Mouse (Mus musculus) WW6 (cell line): ENCODE measurements around the gene Fggy.

Experiments used
- DNase-seq: peaks from one replicate; pipeline ENCODE4 v3.0.0-alpha.2; 2013; ENCODE audit warnings: low read depth, low spot score

Gene Fggy

DNA sequence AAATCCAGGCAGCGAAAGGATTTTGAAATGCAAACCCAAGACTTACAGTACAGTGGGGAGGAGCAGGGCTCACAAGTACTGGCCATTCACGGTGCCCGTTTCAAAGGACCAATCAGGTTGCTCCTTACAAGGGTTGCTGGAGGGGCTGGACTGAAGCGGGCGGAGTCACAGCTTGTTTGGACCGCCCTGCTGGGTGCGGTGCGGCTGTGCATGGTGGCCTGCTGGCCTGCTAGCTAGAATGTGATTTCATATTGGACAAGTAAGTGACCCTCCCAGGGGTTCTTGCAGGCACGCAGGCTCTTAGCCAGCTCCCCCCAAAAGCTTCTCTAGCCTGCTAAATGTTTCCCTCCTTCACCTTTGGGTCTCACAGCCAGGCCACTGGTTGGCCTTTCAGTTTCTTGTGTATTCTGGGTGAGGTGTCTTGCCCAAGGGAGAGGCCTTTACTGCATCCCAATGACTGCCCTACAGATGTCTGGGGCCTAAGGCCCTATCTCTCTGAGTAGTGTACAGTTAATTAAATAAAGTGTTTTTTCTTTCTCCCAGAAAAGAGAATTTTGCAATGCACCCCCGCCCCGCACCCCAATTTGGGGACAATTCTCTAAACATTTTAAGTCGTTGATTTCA, at the start of gene Fggy:
TSS of gene Fggy (plus strand) at position 175 of the 624 bp plus-strand sequence.
- peak; percentile 66 for DNase-seq

DNA sequence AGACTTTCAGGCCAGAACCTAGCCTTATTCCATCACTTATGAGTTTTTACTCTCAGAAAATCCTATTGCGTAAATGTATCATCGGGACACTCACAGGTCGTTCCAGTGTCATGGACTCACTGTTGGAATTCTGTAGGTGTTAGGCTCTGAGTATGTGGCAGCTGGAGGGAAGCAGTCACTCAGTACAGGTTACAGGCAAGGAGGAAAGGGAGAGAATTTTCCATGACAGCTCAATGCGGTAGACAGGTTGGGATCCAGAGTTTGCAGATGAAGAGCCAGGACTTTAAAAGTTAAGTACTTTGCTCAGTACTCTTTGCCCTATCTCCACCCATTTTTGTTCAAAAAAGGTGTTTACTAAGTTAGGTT, 49.4 kb upstream of the Fggy start:
- DNase-seq, result no peak

DNA sequence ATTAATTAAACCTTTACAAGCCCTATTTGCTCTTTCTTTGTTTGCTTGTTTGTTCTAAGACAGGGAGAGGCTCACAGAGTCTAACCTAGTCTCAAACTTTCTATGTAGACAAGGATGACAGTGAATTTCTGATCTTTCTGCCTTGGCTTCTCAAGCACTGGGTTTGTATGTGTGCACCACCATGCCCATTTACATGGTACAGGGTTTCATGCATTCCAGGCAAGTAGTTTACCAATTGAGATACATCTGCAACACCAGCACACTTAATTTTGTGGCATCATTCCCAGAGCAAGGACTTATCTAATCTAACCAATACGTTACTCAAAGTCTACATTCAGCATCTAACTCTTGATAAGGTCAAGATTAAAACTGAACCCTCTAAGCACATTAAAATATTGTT, 38.9 kb upstream of the Fggy start:
- DNase-seq, result no peak

DNA sequence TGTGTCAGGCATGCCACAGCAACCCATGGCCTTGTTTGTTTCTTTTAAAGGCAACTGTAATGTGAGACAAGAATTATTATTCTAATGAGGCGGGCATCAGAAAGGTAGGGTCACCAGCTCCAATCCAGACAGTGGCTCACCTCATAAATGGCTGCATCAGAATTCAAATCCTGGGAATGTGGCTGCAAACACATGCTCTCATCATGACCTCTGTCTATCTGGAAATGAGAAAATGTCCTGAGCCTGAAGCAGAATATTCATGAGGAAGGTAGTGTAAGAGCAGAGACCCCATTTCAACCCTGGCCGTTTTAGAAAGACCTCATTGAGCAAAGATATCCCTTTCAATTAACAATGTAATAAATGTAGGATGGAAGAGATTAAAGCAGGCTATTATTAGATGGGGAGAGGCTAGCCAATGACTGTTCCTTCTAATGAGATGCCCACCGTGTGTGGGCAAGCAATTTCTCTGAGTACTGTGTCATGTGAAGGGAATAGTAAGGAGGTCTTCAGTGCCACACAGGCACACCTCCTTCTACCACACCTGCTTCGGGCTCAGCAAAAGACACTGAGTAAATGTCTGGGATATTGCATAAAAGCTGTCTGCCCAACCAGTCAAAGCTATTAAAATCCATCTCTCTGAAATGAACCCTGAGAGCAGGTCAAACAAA, 37.2 kb upstream of the Fggy start:
- DNase-seq, result no peak

DNA sequence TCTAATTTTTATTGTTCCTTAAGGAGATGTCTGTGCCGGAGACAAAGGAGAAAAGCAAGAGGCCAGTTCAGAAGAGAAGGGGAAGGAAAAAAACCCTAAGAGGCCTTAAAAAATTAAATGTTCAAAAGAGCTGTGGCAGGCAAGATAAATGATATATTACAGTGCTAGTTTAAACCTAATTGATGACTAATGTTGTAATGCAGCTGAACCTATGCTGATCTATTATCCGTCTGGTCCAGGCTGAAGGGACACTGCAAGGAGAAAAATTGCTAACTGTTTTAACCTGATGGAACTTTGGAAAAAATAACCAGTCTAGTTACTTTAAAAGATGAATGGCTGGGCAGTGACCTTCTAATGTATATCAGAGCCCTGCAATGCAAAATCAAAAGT, 36.7 kb upstream of the Fggy start:
- DNase-seq, result no peak

DNA sequence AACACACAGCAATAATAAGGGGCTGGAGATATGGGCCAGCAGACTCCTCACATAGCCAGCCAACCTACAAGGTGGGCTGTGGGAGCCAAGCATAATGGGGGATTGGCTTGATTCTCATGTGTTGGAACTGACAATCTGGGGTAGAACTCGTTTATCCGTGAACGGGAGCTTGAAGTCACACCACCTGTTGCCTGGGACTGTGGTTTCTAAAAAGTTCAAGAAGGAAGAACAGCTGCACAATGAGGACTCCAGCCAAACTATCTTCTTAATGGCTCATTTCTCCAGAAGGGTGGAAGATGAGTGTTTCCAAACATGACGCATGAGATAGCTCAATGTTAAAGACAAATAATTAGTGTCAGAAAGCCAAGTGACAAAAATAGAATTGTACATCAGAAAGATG, 30.7 kb upstream of the Fggy start:
- no peak for DNase-seq

DNA sequence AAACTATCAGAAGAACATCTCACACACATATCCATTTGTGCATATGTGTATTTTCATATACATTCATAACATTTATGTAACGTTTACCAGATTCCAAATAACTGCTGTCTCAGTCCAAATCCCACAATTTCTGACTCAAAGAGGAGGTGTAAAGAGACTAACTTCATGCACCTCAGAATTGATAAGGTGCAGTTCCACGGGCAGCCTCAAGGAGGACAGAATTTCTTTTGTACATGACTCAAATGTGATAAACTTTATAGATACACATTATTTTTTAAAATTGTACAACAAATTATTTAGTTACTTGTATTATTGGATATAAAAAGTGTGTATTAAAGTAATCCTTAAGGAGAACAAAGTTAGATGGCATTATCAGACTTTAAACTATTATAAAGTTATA, 26.6 kb upstream of the Fggy start:
- DNase-seq, result no peak

DNA sequence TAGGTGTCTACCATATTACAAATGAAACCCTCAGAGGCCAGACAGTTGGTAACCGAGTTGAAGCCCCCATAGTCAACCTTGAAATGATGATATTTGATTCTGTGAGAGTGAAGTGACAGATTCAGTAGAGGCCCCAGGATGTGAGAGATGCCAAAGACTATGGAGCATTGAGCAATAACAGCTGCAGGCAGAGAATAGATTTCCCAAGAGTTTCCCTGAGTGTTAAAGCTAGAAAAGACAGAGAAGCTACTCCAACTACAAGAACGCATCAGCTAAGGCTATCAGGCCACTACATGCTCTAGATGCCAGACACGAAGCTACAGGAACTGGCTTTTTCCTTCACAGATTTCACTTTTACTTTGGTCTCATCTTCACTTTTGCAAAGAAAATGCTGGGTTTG, 23.4 kb upstream of the Fggy start:
- no peak for DNase-seq

DNA sequence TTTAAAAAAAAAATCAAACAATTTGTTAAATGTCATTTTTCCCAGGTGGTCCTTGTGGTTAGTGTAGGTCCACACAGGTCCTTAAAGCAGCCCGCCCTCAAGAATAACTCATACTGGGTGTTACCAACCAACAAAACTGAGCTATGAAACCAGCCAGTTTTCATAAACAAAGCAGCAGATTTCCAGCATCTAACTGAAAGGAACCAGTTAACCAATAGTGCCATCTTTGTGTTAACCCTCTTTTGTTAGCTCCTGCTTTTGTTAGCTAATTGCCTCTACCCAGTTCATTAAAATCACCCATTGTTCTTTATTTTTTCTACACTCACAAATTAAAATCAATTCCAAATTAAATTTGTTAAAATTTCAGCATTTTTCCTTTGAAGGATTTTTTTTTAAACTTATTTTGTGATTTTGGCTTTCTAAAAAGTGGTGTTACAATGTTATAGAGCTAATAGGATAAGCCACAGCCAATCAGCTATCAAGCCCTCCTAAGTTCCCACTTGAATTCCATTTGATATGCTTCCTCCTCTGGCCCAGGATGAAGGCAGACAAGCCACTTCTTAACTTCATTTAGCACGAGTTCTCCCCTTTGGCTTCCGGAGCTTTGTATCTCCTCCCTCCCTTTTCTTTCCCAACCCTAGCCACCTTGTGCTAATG, 15.8 kb upstream of the Fggy start:
- DNase-seq, result no peak

DNA sequence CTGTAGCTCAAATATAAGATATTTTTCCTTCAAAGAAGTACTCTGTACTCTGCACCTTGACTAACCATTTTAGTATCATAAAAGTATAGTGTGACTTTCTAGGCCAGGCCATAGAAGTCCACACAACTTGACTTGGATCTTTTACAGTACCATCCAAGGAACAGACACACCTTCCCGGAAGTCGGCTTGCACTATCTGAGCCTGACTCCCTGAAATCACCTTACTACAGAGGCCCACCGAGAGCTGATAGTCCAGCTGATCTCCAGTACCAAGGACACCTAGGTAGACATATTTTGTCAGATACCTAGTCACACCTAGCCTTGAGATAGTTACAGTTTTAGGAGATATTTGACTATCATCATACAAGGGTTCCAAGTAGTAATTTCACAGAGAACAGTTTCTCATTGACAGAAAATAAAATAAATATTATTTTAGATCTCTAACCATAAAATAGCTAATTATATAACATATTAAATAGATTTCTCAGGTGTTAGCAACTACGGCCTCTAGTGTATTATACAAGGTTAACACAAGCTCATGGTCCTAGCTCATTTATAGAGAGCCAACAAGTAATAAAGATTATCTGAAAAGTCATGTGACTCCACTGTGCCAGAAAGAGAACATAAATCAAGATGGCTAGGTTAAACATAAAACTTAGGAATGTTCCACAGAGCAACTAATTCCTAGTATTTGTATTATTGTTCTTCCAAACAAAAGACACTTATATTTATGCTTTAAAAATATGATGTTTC, 15.1 kb upstream of the Fggy start:
- no peak for DNase-seq

DNA sequence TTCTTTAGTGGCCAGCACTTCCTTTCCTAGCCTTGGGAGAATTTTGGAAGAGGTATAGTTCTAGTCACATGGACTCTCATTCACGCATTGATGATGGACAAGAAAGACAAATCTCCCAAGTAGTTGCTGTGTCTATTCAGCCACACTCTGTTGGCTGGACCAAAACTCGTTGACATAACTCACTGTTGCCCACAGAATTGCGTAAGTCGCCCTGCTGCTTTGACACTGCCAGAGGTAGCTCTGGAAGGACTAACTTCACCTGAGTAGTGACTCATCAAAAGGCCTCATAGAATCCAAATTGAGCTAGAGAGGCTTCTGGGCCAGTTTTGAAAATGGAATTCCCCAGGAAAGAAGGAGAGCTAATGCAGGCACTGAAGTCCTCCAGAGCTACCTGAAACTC, 13.8 kb upstream of the Fggy start:
- DNase-seq, result no peak

DNA sequence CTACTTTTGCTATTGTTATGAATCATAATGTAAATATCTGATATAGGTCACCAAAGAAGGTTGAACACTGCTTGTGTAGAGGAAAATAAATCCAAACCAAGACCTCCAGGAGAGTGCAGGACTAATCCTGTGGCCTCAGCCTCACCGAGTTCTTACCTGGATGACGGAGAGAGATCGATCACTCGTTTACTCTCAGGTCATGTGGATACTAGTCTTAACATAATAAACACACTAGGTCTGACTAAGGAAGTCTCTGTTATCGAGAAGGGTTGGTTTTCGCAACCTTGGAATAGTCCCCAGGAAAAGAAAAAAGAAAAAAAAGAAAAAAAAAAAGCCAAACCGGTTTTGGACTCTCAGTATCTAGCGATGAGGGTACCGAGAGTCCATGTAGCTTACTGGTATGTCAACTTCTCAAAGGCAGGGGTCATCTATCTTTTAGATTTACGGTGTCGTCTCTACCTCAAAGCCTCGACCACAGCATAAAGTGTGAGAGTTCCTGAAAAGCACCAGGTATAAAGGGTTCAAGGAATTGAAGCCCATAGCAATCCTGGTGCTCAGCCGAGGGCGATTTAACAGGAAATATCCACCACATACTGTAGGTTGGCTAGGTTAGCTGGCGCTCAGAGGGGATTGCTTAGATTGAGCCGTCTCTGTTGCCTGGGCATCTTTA, 509 bp upstream of the Fggy start:
- no peak for DNase-seq

DNA sequence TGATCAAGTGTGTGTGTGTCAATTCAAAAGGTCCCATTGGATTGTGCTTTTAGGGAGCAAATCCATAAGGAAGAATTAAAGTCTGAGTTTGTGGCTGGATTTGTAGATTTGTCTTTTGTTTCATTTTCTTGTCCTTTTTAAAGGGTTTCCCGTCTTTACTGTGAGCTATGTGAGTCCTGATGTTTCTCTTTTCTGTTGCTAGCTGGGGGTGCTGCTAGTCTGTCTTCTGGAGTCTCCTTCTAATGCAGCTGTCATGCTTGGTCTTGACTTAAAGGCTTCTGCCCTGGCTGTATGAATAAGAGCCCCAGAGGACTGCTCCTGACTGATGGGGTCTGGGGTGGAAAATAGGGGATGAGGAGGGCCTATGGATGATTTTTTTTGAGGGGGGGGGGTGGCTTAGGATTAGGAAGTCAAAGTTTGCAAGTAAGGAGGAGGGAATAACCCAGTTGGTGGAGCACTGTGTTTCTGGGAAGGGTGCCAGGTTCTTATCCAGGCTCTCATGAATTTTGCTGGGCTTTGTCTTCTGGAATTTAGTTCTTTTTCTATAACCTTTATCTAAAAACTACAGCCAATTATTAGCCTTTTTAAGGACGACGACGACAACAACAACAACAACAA, 1.1 kb downstream of the Fggy start:
- no peak for DNase-seq

DNA sequence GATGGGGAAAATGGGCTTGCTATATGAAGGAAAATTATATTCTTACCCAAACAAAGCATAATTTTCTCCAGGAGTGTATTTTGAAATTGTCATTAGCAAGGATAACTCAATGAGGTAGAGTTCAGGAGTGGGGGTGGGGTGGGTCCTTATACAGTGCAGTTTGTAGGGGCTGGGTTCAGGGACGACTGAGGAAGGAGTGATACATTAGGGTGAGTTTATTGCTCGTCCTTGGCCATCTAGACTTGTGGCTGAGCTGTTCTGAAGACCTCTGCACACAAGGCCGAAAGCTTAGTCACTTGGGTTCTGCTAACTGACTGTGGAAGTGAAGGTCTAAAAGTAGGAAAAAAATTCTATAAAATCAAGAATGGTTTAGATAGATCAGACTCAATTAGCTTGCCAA, 14.3 kb downstream of the Fggy start:
- no peak for DNase-seq

DNA sequence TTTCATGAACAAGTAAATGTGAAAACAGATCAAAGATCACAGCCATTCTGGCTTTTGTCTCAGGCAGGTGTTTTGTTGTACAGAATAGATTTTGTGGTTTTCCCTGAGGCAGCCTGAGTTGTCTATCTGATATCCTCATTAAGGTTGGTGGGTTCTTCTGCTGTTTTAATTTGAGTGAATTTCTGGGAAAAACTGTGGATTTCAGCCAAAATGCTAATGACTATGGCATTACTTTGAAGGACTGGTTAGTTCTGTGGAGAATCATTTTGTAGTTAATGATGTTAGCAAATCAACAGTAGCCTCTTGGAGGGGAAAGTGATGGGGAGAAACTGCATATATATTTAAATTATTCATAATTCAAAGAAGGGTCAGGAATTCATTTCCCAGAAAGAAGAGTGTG, 16.4 kb downstream of the Fggy start:
- no peak for DNase-seq

DNA sequence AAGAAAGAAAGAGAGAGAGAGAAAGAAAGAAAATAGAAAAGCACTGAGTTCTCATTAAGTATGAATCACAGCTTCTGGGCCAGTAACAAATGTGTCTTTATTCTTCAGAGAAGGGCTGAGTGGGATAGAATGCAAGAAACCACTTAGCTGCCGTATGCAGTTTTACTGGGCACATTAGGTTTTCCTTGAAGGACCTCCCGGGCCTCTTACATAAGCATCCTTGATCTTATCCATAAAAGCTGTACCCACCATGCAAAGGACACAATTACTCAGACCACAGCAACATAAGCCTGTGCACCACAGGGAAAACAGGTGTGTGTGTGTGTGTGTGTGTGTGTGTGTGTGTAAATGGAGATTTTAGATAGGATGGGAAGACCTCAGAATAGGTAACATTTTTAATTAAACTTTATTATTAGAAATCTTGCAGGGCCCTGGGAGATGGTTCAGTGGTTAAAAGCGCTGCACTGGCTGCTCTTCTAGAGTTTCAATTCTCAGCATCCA, 18.2 kb downstream of the Fggy start:
- no peak for DNase-seq

DNA sequence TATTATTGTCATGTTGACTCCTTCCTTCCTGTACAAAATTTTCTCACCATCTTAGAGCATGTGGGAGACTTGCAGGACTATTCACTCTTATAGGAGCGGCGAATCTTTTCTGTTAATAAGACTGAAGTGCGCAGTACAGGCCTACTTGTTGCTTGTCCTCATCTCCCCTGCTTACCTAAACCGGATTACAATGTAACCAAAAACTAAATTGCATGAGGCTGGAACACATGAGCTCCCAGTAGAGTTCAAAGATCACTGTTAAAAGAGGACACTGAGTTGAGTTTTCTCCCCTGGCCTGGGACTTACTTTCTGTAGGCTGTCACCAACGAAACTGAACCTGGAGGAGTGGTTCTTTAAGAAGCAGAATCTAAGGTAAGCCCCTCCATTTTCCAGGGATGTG, 21.9 kb downstream of the Fggy start:
- no peak for DNase-seq

DNA sequence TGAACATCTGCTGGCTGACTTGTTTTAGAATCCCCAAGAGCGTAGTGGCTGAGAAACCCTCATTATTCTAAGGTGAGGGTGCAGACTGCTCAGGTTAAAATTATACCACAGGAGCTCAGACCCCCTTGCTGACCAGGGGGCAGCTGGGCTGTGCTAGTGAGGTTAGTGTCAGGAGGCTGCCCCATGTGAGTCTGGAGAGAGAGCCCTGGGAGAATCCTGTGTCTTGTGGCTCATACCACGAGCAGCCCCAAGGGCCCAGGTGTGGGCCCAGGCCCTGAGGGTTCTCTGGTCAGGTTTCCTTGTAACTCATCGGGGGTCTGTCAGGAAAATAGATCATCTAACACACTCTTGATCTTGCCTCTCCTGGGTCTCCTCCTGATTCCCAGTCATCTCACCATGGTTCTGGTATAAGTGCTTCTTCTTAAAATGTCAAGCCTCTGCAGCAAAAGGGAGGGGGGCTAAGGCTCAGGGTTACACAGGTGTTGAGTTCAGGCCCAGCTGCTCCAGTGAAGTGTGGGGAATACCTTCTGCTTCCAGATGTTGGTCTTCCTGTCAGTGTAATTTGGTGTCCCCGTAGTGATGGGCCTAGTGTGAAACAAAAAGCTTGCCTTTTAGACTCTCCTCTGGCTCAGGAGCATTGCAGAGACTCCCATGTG, 26.9 kb downstream of the Fggy start:
- no peak for DNase-seq

DNA sequence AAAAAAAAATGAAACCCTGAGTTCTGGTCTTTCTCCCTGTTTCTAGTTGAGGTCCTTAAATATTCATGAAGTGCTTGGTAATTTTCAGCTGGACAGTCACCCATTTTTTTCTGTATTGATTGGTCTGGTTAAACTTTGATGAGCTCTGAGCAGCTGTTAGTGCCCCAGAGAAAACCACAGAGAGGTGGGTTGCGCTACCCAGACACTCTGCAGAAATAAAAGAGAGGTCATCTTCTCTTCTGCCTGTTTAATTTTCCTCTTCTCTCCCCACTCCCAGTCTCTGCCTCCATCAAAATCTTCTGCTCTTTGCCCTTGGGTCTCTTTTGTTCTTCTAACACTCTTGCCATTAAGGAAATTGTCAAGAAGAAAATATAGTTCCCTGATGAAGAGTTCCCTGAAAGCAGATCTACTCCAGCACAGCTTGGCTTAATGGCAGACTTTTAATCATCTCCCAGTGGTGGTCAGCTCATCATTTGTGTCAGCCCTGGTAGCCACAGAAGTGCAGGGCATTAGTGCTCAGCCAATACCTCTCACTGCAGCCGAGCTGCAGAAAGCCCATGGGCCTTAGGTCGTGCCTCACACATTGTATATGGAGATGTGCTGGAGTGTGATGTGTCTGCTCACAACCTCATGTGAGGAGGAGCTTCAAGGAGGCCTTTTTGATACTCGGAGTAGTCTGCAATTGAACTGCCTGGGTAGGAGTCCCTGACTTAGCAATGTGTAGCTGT, 29.1 kb downstream of the Fggy start:
- DNase-seq, result no peak

DNA sequence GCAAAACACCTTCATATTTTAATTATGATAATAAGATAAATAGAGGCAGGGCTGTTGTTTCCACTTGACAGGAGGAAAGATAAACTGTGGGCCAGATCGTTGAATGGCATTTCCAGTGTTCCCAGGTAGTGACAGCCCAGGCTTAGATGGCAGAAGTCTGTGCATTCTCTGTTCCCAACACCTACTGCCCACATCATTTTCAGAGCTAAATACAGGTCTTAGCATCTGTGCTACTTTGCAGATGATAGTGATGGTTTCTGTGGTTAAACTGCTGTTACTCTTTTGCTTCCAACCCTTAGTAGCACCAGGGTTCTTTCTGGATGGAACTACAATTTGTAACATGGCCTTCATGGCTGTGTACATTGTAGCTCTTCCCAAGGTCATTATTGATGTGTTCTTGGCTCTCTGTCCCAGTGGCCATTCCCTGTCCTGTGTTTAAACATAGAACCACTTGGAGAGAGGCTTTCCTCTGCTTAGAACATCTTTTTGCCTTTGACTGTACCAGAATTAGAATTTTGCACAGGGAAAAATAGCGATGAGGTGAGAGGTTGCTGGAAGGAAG, 31.5 kb downstream of the Fggy start:
- DNase-seq, result no peak
